Mouse (Mus musculus) embryonic facial prominence, embryonic 14.5 days (tissue): ENCODE results near the gene Wipi2. TPM values are rescaled to one million over a fixed set of nuclear protein-coding genes. Genes with fewer than 3 reads are reported as not detected.

Experiments used
- ATAC-seq: fragments of 200-750 bp; cut with Nextera tagmentation; 2 replicates; pipeline ENCODE4 v1.8.0; 2017; ENCODE audit warnings: low read depth, moderate number of reproducible peaks, moderate TSS enrichment
- DNase-seq: peaks from one replicate; pipeline ENCODE4 v3.0.0-alpha.2; 2015; ENCODE audit warnings: low spot score
- H3K27ac ChIP-seq: fragments of 300-500 bp; sonication (generic); replicated peaks from 2 replicates; pipeline ENCODE4 v1.5.1; 2014; ENCODE audit warnings: low read depth, mild to moderate bottlenecking, low read length, moderate library complexity
- H3K27me3 ChIP-seq: fragments of 300-500 bp; sonication (generic); replicated peaks from 2 replicates; pipeline ENCODE4 v1.6.1; 2014; ENCODE audit warnings: low read length; ENCODE audit not compliant: control insufficient read depth, insufficient read depth
- H3K36me3 ChIP-seq: fragments of 300-500 bp; sonication (generic); 2 replicates; pipeline ENCODE4 v1.6.1; 2014; ENCODE audit warnings: low read length, mixed read lengths; ENCODE audit not compliant: control insufficient read depth, insufficient read depth
- H3K4me1 ChIP-seq: fragments of 300-500 bp; sonication (generic); 2 replicates; pipeline ENCODE4 v1.6.1; 2014; ENCODE audit warnings: antibody characterized with exemption, low read length; ENCODE audit not compliant: control insufficient read depth, insufficient read depth
- H3K4me2 ChIP-seq: fragments of 300-500 bp; sonication (generic); 2 replicates; pipeline ENCODE4 v1.6.1; 2014; ENCODE audit warnings: low read depth, mild to moderate bottlenecking, low read length, moderate library complexity, mixed read lengths
- H3K4me3 ChIP-seq: fragments of 300-500 bp; sonication (generic); 2 replicates; pipeline ENCODE4 v1.5.1; 2014; ENCODE audit warnings: low read depth, mild to moderate bottlenecking, low read length
- H3K9ac ChIP-seq: fragments of 300-500 bp; sonication (generic); 2 replicates; pipeline ENCODE4 v1.6.1; 2014; ENCODE audit warnings: low read depth, mild to moderate bottlenecking, low read length, moderate library complexity, mixed read lengths
- H3K9me3 ChIP-seq: fragments of 300-500 bp; sonication (generic); 2 replicates; pipeline ENCODE4 v1.6.1; 2016; ENCODE audit warnings: low read length; ENCODE audit not compliant: control insufficient read depth
- WGBS: fragments of 180-500 bp; shearing (Covaris S2); extraction: QIAGEN DNeasy Blood & Tissue Kit; methylation state at CpG from one replicate; pipeline ENCODE4 v1.1.7; 2014; 5-methylcytosine and 5-hydroxymethylcytosine counted together
- polyA plus RNA-seq: library from polyadenylated mRNA; unstranded; fragments of >200 nt; fragmentation: Nextera tagmentation; extraction: Ambion mirVana; gene quantifications from 2 replicates; pipeline ENCODE4 v1.2.1, GENCODE M21; 2014

The Wipi2 gene
- polyA plus RNA-seq, 1 experiment from 2014 or later, result 43.8 TPM

DNA sequence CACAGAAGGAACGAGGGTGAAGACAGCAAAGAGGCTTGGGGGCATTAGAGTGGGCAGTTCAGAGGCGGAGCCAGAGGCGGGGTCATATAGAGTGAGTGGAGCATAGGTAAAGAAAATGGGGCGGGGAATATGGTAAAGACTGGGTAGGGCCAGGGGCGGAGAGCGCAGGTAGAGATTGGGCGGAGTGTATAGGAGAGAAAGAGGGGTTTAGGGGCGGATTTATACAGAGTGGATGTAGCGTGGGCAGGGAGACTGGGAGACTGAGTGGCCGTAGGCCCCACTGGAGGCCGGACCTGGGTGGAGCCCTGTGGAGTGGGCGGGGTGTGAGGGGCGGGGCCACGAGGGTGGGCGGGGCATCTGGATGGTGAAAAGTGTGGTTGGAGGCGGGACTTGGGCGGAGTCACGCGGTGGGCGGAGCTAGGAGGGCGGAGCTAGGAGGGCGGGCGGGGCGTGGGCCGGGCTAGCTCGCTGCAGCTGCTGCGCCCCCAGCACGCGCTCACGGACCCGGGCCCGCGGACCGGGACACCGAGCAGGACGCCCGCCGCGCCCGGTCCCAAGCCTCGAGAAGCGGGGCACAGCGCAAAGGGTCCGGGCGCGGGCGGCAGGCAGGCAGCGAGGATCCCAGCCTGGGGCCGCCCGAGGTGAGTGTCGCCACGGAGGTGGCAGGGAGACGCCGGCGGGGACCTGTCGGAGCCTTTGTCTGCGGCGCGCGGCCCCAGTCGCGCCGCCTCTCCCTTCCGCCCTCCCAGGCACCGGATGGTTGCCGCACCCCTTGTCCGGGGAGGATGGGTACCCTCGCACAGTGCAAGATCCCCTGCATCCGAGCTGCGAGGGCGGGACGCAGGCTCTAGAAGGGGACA lies 74.4 kb downstream of the Wipi2 start:
- ATAC-seq (peak; percentile 85), DNase-seq (peak; percentile 65)
- Histone ChIP-seq H3K9ac (peak overlapping the region; percentile 70), H3K4me3 (peak overlapping the region; percentile 59), H3K27me3 (peaks cover 12% of the 10 kb centered on the region), H3K27ac (no peak overlapping the region), H3K4me2 (peak overlapping the region; percentile 98), H3K4me1 (peaks cover 6% of the 10 kb centered on the region; the same call in 1 of the 2 replicates), H3K36me3 (no peaks in the 10 kb centered on the region), H3K9me3 (no peaks in the 10 kb centered on the region)
- 4% methylated on average over 13 of the region's 72 CpGs for WGBS

DNA sequence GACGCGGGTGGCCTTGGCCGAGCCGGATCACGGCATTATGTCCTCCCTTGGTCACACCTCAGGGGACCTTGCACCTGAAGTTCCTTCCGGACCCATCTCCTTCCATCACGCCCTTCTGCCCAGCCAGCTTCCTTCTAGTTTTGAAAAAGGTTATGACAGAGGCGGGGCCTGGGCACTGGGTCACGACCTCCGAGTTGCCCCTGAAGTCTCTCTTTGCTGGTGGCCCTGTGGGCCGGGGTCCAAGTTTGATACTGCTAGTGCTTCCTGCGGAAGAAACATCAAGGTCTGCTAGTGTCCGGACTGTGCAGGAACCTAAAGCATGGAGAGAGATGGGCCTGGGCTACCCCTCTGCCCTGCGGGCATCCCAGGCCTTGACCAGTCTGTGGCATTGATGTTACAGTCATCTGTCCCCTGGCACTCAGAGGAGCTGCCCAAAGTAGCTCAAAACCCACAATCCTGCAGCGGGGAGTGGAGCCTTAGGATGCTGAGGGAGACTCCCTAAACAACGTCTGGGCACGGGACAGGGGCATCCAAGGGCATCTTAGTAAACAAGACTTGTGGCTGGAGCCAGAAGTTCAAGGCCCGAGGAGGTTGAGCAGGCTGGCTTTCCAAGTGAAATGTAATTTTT lies 75.1 kb downstream of the Wipi2 start:
- Histone ChIP-seq H3K9ac (peak overlapping the region; percentile 70), H3K9me3 (no peaks in the 10 kb centered on the region), H3K27me3 (peaks cover 12% of the 10 kb centered on the region), H3K4me2 (peak overlapping the region; percentile 98), H3K36me3 (no peaks in the 10 kb centered on the region), H3K27ac (no peak overlapping the region), H3K4me3 (peak overlapping the region; percentile 59), H3K4me1 (peaks cover 6% of the 10 kb centered on the region; the same call in 1 of the 2 replicates)
- 23% methylated on average over 14 of the region's 18 CpGs for WGBS
- ATAC-seq (no peak), DNase-seq (no peak)

DNA sequence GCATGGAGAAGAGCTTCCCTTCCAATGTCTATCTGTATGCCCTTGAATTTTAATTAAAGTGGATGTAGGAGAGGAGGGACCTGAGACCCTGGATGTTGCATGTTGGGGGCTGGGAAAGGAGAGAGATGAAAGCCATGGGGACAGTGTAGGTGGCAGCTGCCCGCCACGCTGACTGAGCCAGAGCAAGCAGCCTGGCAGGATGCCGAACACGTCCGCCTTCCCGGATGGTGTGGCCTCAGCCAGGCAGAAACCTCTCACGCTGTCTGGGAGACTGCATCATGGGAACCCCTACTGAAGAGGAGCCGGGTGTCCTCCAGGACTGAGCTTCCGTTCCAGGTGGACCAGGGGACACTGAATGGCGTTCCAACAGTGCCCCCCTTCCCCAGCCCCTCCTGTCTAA lies 76.1 kb downstream of the Wipi2 start:
- WGBS, result 93% methylated on average over 7 of the region's 10 CpGs
- peaks cover 10% of the 10 kb centered on the region for H3K27me3 ChIP-seq
- H3K4me3 ChIP-seq, result no peak overlapping the region
- ATAC-seq (no peak), DNase-seq (no peak)
- H3K9me3 ChIP-seq, result no peaks in the 10 kb centered on the region
- no peak overlapping the region for H3K27ac ChIP-seq
- H3K4me1 ChIP-seq, result peaks cover 6% of the 10 kb centered on the region; the same call in 1 of the 2 replicates
- no peaks in the 10 kb centered on the region for H3K36me3 ChIP-seq
- H3K4me2 ChIP-seq, result no peak overlapping the region
- no peak overlapping the region for H3K9ac ChIP-seq

DNA sequence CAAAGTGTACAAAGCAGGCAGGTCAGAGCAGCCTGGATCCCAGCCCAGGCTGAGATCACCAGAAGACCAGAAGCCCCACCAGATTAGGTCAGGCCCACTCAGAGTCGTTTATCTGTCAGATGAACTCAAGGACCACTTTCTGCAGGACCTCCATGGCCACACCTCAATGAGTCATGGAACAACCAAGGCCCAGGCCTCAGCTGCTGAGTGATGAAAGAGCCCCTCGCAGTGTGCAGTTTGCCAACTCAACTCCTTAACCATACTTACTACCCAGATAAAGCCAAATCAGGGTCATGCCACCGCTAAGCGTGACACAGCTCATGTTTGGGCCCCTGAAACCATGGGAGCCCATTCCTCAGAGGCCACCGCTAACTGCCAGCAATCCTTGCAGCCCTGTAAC lies 80.2 kb downstream of the Wipi2 start:
- WGBS, result 92% methylated on average over 5 of the region's 5 CpGs
- no peak for DNase-seq
- H3K4me3 ChIP-seq, result no peak overlapping the region
- H3K9ac ChIP-seq, result no peak overlapping the region
- H3K9me3 ChIP-seq, result 0 out of 2 replicates have a peak, but pooled peaks cover 8% of the 10 kb centered on the region
- no peak overlapping the region for H3K4me2 ChIP-seq
- no peaks in the 10 kb centered on the region; the same call in 1 of the 2 replicates for H3K27me3 ChIP-seq
- no peaks in the 10 kb centered on the region for H3K36me3 ChIP-seq
- no peak for ATAC-seq
- H3K27ac ChIP-seq, result no peak overlapping the region
- H3K4me1 ChIP-seq, result no peaks in the 10 kb centered on the region

DNA sequence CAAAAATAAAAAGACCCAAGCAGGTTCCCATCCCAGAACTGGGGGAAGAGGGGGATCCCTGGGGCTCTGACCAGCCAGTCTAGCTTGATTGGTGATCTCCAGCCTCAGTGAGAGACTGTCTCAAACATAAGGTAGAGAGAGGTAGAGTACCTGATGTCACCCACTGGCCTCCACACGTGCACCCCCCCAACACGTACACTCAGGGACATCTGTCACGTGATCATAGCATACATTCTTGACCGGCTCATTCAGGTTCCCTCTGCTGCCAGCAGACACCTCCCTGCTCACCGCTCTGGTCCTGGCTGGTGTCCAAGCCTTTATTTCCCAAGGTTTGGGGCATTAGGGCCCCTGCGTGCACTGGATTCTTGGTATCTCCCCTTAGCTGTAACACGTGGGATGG lies 81.9 kb downstream of the Wipi2 start:
- ATAC-seq (no peak), DNase-seq (no peak)
- Histone ChIP-seq H3K27me3 (no peaks in the 10 kb centered on the region), H3K4me3 (no peak overlapping the region), H3K27ac (no peak overlapping the region), H3K36me3 (no peaks in the 10 kb centered on the region), H3K4me1 (no peaks in the 10 kb centered on the region), H3K4me2 (no peak overlapping the region), H3K9me3 (0 out of 2 replicates have a peak, but pooled peaks cover 8% of the 10 kb centered on the region), H3K9ac (no peak overlapping the region)
- WGBS, result 71% methylated on average over 7 of the region's 7 CpGs

DNA sequence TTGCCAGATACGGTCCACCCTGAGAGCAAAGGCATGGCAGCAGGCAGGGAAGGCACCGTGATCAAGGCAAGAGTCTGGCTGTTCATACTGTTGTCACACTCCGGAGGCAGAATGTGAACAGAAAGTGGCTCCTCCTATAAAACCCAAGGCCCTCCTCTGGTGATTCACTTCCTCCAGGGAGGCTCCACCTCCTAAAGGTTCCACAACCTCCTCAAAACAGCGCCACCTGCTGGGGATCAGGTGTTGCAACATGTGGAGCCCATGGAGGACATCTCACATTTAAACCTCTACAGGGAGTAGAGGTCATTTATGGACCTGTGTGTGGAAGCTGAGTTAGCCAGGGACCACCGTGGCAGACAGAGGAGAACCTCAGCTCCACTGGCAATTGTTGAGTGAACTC lies 84.9 kb downstream of the Wipi2 start:
- DNase-seq, result no peak
- no peaks in the 10 kb centered on the region for H3K4me1 ChIP-seq
- no peak overlapping the region for H3K4me3 ChIP-seq
- no peaks in the 10 kb centered on the region for H3K27me3 ChIP-seq
- ATAC-seq, result no peak
- H3K36me3 ChIP-seq, result no peaks in the 10 kb centered on the region
- H3K27ac ChIP-seq, result no peak overlapping the region
- no peak overlapping the region for H3K4me2 ChIP-seq
- 83% methylated on average over 5 of the region's 5 CpGs for WGBS
- 0 out of 2 replicates have a peak, but pooled peaks cover 8% of the 10 kb centered on the region for H3K9me3 ChIP-seq
- H3K9ac ChIP-seq, result no peak overlapping the region

DNA sequence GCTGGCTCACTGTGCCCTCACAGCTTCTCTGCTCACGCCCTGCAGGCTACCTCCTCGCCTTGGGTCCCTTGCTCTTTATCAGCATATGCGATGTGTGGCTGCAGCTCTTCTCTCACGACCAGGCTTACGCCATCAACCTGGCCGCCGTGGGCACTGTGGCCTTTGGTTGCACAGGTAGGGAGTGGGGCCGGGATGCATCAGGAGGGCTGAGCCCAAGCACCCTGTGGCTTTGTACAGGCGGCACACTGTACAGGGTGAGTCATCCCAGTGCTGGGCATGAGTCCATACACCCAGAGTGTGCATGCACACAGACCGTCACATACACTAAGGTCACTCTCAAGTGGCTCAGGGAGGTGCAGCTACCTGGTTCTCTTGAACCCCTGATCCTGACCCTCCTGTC lies 86.5 kb downstream of the Wipi2 start:
- Histone ChIP-seq H3K27me3 (no peaks in the 10 kb centered on the region), H3K4me3 (no peak overlapping the region), H3K9me3 (0 out of 2 replicates have a peak, but pooled peaks cover 8% of the 10 kb centered on the region), H3K4me1 (no peaks in the 10 kb centered on the region), H3K36me3 (no peaks in the 10 kb centered on the region), H3K27ac (no peak overlapping the region), H3K4me2 (no peak overlapping the region), H3K9ac (no peak overlapping the region)
- DNase-seq (no peak), ATAC-seq (no peak)
- WGBS, result 89% methylated on average over 10 of the region's 10 CpGs

DNA sequence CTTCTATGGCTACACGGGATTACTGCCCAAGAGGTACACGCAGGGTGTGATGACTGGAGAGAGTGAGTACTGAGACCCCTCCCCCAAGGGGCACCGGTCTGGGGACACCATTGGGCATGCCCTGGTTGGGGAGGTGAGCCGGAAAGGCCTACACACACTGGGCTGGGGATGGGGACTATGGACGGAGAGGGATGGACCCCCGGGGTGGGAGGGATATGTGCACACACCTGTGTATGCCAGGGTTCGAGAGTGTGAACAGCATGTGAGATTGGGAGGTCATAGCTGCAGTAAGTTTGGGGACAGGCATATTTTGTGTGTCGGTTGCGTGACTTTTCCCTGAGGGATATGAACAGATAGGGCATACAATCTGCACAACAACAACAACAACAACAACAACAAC lies 87.6 kb downstream of the Wipi2 start:
- DNase-seq (no peak), ATAC-seq (no peak)
- Histone ChIP-seq H3K4me2 (no peak overlapping the region), H3K9ac (no peak overlapping the region), H3K4me1 (no peaks in the 10 kb centered on the region), H3K9me3 (0 out of 2 replicates have a peak, but pooled peaks cover 8% of the 10 kb centered on the region), H3K27me3 (no peaks in the 10 kb centered on the region), H3K36me3 (no peaks in the 10 kb centered on the region), H3K27ac (no peak overlapping the region), H3K4me3 (no peak overlapping the region)
- WGBS, result 82% methylated on average over 9 of the region's 9 CpGs
